Mouse (Mus musculus): ENCODE measurements around the gene Rasgef1c. TPM values are rescaled to one million over a fixed set of nuclear protein-coding genes. Genes with fewer than 3 reads are reported as not detected.

Gene Rasgef1c
- not detected for polyA plus RNA-seq (2014; fragmentation: Illumina TruSeq; extraction: RNeasy Lipid Tissue Mini Kit (QIAGEN cat#74804))

GRCm38 (mm10) chr11:49901659-49902458 lies at the start of gene Rasgef1c:
TSS of gene Rasgef1c (plus strand) at chr11:49901835.

GRCm38 (mm10) chr11:50024833-50025720 lies 123.4 kb downstream of the Rasgef1c start, which contains the start of gene Rnf130:
TSS of gene Rnf130 (plus strand) at chr11:50025346.

Other genes starting within 250 kb of the Rasgef1c start
- gene Scgb3a1, start 238.2 kb upstream of the Rasgef1c start, polyA plus RNA-seq (2014; fragmentation: Illumina TruSeq; extraction: RNeasy Lipid Tissue Mini Kit (QIAGEN cat#74804)) = not detected
- gene Cnot6, start 189.1 kb upstream of the Rasgef1c start, polyA plus RNA-seq (2014; fragmentation: Illumina TruSeq; extraction: RNeasy Lipid Tissue Mini Kit (QIAGEN cat#74804)) = 648 TPM
- 13.9 TPM for gene Gfpt2, start 107.7 kb upstream of the Rasgef1c start, polyA plus RNA-seq (2014; fragmentation: Illumina TruSeq; extraction: RNeasy Lipid Tissue Mini Kit (QIAGEN cat#74804))
- gene Mapk9, start 55.1 kb upstream of the Rasgef1c start, polyA plus RNA-seq (2014; fragmentation: Illumina TruSeq; extraction: RNeasy Lipid Tissue Mini Kit (QIAGEN cat#74804)) = 128 TPM
- 292 TPM for gene Rnf130, start 123.5 kb downstream of the Rasgef1c start, polyA plus RNA-seq (2014; fragmentation: Illumina TruSeq; extraction: RNeasy Lipid Tissue Mini Kit (QIAGEN cat#74804))
- 6.2 TPM for gene Tbc1d9b, start 229.6 kb downstream of the Rasgef1c start, polyA plus RNA-seq (2014; fragmentation: Illumina TruSeq; extraction: RNeasy Lipid Tissue Mini Kit (QIAGEN cat#74804))

Measured in ovary, adult 10 weeks (tissue).